Mouse (Mus musculus): ENCODE measurements around the gene Ntf5.

GRCm38 (mm10) chr7:45460860-45461314 lies 47.4 kb downstream of the Ntf5 start:
- TF ChIP-seq CTCF (IDR thresholded peaks at IDR 0.05; ENCODE audit: control insufficient read depth, insufficient read depth, low read length) = peak; percentile 14; the same call in 1 of the 2 replicates
- peak; percentile 75; the same call in 1 of the 2 replicates for TF ChIP-seq POLR2A (IDR thresholded peaks at IDR 0.05; ENCODE audit: borderline replicate concordance, control insufficient read depth, low read depth, low read length)
